Mouse (Mus musculus) spleen, embryonic (tissue): ENCODE measurements at regions not wholly inside any gene's neighbourhood (a gene's known extent, or its start where the extent isn't known, plus 50 kb on each side); places are given as distances from the start of the nearest gene placed in this dataset.

Experiments used
- CTCF ChIA-PET: fragments of 350-600 bp; sonication (Branson Sonifier 250); formaldehyde crosslinking; loops from one replicate; lab custom pipeline; 2022; lab: Charles Lee

DNA sequence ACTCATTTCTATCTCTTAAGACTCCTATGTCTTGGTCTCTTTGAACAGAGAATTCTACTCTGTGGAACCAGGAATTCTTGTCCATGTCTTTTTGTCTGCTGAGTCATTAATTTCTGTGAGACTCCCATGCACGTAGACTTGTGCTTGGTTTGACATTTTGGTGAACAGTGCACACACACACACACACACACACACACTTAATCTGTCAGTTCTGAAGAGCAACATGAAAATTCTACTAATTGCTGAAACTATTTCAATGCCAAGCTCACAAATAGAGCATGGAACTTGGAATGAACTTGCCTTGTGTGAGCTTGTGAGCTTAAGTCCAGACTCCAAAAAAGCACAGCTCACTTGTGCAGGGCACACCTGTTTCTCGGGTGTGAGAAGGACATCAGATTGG lies 301.1 kb downstream of the Ptprc start:
- CTCF ChIA-PET, result no interaction called here

DNA sequence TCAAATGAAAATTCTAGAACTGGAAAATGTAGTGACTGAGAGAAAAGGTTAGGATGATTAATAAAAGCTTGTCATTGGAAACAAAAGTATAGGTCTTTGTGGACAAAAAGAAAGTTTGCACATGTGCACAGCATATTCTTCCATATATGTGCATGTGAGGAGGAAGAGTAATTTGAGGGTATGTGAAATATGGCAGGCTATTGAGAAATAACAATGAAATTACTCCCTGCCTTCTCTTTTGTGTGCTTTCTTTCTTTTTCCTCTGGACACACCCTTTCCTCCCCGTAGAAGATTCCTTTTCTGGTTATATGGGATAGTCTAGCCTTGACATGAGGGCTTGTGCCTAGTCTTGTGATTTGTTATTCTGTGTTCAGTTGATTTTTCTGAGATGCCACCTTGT lies 301.9 kb downstream of the Ptprc start:
- CTCF ChIA-PET, result no interaction called here

DNA sequence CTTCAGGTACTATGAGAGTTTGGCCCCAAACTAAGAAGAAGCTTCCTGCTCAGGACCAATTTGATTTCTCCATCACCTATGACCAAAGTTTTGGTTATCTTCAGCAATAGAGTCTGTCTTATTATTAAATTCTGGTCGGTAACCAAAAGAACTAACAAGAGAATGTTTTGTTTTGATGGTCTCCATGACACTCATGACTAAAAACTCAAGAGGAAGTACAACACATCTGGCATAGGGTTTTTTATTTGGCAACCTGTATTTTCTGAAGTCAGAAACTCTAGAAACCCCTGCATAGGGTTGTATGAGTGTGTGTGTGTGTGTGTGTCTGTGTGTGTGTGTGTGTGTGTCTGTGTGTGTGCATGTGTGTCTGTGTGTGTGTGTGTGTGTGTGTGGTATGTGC lies 310.5 kb downstream of the Ptprc start:
- CTCF ChIA-PET, result no interaction called here

DNA sequence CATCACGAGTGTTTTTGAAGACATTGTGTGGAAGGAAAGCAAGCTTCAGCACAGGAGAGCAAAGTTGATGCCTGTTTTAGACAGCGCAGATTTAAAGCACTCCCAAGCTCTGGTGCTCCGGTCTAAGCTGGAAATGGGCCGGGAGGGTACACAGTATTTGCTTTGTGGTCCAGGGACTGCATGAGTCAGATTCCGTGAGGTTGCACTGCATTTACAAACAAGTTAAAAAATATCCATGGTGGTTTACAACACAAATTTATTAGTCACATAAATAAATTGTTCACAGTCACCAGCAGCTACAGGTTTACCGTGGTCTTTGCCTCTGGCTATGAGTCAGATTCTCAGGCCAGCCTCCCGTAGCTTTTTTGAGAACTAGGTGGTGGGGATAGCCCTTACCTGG lies 312.0 kb downstream of the Ptprc start:
- CTCF ChIA-PET, result no interaction called here

DNA sequence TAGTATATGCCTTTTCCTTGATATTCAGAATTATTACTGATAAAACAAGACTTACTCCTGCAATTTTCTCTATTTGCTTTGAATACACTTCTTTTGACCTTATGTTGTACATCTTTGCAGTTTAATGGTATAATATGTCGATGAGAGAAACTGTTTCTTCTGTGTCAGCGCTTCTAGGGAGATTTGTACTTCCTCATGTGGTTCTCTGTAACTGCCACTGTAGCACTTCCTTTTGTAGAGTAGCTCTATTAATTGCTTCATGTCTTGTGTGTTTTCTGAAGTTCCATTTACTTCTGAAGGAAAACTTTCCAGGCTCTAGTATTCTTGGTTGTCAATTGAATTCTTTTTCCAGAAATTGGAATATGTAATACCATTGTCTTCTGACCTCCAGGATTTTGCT lies 323.2 kb downstream of the Ptprc start:
- CTCF ChIA-PET, result no interaction called here

DNA sequence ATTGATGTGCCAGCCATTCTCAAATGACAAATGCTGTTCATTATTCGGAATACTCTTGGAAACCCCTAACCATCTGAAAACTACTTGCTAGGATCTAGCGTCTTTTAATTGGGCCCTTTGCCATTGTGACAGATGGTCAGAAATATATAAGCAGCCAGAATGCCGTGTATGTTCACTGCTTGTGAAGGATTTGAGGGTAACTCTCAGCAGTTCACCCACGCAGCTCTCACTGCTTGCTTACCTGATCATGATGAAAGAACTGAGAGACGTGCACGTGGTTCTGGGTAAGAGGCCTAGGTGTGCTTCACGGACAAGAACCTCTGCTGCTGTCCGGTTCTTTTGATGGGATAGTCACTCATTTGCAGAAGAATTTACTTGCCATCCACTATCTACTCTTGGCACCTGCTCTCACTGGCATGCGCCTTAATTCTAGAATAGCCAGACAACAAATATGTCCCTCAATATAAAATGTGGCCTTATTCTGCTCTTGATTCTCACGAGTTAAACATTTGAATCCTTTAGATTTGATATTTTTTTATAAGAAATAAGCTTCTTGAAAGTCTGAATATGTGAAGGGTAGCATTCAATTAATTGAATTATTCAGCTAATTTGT lies 328.1 kb downstream of the Ptprc start:
- CTCF ChIA-PET, result interaction anchor here (0.6 kb wide), 1 partner anchor 1363 kb away, joined by 3 read pairs; no protein-coding TSS in a partner anchor

DNA sequence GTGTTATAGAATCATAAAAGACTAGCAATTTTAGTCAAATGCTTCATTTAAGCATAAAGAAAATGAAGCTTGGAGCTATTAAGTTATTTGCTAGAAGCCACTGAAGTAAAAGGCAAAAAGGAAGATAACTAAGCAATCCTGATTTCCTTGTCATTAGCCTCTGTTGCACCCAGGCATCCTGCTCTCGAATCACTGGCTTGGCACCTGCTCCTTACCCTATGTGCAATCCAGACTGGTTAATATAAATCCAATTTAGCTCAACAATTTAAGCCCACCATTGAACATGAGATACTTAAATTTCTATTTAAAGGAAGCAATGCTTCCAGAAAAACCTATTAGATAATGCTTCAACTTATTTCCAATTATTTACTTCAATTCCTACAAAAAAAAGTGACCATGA lies 328.7 kb downstream of the Ptprc start:
- CTCF ChIA-PET, result interaction anchor here (0.6 kb wide), 1 partner anchor 1363 kb away, joined by 3 read pairs; no protein-coding TSS in a partner anchor

DNA sequence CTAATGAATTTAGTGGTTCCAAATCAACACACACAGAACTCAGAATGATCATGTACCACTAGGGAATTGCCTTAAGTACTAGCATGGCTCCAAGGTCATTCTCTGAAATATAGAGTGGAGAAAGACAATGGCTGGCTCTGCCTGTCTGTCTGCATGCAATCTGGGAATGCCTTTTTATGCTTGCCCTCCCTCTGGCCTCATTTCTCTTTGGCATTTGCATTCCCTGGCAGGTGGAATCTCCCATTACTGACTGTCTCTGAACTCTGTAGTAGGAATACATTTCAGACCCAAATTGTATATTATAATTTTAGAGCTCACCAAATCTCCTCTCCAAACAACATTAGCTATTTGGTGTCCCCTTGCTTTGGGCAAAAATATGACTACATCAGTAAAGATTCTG lies 335.0 kb downstream of the Ptprc start:
- CTCF ChIA-PET, result no interaction called here

DNA sequence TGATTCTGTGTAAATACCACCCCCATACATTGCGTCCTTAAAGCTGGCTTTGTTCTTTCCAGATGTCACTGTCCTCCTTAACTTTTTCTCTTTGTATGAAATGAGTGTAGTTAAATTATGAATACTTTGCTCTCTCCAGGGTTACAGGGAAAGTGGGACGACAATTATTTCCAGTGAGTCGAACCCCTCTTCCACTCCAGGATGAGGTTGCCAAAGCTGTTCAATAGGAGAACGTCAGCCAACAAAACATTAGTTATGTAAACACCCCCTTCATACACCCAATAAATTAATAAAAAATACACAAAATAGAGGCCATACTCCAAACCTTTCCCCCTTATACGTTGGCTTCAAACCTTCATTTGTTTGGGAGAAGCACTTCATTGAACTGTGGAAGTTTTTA lies 335.8 kb downstream of the Ptprc start:
- CTCF ChIA-PET, result no interaction called here

DNA sequence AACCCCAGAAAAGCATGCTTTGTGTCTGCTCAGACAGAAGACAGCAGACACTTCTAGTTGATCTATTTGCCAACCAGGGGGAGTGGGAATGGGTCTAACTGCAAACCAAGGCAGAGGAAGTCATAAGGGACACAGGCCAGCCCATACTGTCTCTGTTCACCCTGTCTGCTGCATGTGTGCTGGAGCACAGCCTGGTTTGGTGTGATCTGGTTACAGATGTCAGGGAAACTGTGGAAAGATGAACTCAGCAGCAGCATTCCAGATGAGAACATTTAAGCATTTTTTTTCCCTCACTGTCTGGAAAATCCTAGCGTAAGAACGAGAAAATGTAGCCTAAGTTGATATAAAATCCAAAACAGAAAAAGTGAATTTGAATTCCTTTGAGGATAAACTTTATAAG lies 336.2 kb downstream of the Ptprc start:
- CTCF ChIA-PET, result no interaction called here

DNA sequence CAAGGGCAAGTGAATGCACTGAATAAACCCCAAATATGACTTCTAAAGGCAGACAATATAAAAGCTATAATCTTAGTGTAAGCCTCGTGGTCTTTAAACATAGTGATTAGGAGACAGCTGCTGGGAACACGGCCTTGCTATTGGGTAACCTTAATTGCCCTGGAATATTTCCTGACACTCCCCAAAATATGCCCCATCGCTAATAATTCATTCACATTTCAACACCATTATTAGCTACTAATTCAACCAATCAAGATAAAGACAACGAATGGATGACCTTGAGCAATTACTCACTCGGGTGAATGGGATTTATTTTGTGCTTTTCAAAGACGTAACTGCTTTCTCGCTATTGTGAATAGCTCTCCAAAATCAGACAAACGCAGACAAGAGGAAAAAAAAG lies 337.2 kb downstream of the Ptprc start:
- CTCF ChIA-PET, result no interaction called here

DNA sequence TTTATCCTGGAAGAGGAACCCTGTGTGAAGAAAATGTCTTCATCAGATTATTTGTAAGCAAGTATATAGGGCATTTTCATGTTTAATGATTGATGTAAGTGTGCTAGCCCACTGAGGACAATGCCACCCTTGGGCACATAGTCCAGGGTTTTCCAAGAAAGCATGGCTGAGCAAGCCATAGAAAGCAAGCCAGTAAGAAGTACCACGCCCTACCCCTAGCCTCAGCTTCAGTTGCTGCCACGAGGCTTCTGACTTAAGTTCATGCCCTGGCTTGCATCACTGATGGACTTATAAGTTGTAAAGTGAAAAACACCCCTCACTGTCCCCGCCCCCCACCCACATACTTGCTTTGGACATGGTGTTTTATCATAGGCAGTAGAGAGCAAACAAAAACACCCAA lies 342.0 kb downstream of the Ptprc start:
- CTCF ChIA-PET, result interaction anchor here (0.6 kb wide), 1 partner anchor 78 kb away, joined by 4 read pairs; no protein-coding TSS in a partner anchor

DNA sequence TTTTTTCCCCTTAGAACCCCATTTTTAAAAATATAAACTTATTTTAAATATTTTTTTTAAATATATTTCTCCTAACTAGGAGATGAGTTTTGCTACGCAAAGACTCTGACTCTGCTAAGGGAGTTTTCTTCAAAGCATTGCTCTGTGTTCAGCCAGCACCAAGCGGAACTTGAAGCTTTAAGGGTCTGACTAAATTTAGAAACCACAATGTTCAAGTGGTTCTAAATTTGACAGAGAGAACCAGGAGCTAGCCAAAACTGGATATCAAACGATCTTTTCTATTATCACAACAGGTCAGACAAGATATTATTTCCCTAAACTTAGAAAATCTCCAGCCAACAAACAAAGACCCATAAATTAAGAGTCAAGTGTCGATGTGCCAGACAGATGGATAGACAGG lies 344.2 kb downstream of the Ptprc start:
- CTCF ChIA-PET, result no interaction called here

DNA sequence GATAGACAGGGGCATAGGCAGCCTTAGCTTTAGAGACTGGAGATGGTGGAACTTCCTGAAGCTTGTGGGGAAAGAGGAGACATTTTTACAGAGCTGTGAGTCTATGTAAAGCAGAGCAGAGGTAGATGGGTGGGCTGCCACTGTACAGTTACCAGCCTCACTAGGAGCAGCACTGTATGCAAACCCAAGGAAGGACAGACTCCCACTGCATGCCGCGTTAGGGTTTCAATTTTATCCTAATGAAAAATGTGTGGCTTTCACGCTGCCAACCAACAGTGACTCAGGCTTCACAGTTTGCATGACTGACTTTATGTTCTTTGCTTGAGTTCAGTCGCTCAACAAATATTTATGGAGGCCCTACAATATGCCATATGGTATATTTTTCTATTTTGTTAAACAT lies 348.1 kb downstream of the Ptprc start:
- CTCF ChIA-PET, result no interaction called here

DNA sequence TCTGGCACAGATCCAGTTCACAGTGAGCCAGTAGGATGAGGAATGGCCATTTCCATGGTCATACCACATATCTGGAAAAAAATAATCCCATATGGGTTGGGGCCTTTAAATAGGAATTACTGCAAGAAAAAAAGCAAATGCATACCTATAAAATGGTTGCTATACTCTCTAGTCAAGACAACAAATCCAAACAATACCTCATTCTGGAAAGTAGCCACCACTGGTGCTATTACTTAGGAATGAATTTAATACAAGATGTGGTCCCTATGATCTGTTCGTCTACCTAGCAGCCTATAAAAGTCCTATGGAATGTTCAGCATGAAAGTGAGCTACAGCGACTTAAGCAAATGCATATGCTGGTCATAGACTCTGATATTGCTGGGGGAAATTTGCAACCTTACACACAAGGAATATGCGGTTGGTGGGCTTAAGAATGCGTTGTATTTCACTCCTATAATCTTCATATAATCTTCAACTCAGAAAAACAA lies 360.1 kb downstream of the Ptprc start:
- CTCF ChIA-PET, result no interaction called here

DNA sequence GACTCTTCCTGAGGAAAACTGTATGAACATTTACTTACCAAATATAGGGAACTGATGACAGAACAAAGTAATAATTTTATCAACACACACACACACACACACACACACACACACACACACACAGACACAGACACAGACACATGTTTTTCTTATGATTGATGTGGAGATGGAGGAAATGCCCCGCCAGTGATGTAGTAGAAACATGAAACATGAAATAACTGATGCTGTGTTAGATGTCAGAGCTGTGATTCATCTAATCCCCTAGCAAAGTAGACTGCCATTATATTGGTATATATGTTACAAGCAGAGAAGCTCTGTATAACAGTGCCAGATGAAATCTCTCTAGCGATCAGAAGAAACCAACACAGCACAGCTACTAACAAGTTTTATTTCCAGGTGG lies 361.0 kb downstream of the Ptprc start:
- CTCF ChIA-PET, result interaction anchor here (0.5 kb wide), 1 partner anchor 24 kb away, joined by 4 read pairs; no protein-coding TSS in a partner anchor

DNA sequence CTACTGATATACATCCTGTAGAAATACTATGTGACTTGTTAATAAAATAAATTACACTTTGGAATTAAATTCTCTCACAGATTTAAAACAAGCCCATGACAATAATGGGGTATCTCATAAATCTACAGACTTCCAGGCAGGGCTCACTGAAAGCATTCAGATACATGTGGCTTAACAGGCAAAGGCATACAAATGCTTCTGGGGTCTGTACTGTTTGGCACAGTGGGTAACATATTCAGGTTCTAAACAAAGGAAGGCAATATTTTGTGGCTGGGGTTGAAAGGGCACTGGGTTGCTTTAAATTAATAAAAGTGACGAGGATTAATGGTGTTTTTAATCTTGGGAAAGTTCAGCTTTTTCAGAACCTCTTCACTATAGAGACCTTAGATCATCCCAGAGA lies 361.8 kb downstream of the Ptprc start:
- CTCF ChIA-PET, result no interaction called here

DNA sequence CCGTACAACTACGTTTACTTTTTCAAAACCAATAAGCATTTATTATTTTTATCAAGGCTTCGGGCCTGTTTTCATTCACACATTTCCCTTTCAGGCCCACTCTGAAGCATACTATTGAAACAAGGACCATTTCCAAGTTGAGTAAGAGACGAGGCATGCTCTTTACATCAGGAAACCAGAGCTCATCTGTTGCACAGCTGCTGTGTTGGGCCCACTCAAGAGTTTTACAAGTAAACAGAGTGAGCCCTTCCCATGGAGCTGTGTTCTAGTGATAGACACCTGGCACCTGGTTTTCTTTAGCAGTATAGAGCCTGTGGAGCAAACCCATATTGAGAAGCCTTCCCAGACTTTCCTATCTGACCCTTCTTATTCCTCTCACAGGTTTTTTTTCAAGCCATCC lies 363.5 kb downstream of the Ptprc start:
- CTCF ChIA-PET, result no interaction called here

DNA sequence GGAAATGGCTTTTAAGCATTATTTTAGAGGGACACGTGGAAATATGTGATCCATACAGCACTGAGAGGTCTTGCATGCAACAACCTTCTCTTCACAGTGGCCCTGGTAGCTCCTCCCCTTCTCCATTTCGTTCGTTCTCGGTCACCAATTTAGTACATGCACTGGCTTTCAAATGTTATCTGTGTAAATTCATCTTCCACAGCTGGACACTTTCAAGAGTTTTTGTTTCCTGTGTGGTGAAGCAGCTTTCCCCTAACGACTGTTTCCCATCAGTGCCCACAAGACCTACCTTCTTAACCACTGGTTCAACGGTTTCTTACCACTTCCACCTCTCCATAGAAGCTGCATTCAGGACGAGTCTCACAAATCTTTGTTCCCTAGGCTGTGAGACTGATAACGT lies 368.8 kb downstream of the Ptprc start:
- CTCF ChIA-PET, result no interaction called here

DNA sequence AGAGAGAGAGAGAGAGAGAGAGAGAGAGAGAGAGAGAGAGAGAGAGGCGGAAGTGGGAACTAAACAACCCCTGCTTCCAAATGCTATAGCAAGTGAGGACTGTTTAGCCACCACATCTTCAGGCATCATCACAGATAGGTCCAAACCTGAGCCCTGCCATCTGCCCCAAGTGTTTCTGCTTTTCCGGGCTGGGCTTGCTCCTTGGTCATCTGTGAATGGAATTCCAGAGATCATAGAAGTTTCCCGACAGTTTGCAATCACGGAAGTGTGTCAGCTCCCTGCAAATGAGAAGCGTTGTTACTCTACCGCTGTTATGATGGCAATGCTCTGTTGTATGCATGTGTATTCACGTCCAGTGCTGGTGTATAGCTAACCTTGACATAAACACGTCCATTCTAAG lies 369.3 kb downstream of the Ptprc start:
- CTCF ChIA-PET, result no interaction called here

DNA sequence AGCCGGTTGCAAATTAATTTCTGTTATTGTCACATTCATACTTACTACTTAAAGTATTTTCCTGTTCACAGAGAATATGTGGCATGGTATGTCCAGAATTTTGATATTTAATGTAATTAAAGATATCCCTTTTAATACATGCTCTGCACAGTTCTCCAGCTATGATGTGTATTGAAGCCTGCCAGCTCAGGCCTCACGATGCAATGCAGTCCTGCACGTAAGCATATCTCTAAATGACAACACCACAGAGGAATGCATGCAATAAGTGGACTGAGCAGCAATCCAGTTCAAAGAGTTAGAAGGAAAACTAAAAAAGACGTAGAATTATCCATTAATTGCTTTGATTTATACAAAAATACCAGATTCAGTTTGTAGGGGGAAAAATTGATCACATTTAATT lies 373.4 kb downstream of the Ptprc start:
- CTCF ChIA-PET, result no interaction called here

DNA sequence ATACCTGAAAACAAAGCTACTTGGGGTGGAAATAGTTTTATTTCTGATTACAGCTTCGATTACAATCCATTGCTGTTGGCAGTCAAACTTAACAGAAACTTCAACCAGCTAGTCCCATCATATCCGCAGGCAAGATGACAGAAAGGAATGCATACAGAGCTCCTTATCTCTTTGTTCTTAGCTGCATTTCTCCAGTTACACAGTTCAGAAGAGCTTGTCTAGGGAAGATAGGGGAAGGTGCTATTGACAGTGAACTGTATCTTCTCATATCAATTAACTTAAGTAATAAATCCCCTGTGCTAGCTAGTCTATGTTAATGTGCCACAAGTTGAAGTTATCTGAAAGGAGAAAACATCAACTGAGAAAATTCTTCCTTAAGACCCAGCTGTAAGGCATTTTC lies 374.8 kb downstream of the Ptprc start:
- CTCF ChIA-PET, result no interaction called here

DNA sequence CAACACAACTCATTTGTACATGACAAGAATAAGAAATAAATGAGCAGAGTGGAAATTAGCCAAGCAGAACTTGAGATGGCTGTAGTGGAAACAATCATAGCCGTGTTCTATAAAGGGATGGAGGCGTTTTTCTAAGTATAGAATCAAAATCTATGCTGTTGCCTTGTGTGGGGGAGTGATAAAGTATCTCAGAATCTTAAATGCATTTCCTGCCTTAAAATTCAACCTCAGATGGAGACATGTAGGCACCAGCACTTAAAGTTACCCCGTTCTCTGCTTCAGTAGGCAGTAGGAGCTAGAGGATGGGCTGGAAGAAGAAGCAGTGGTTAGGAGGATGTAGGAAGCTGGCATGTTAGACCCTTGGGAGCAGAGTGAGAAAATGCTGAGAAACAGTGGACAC lies 386.7 kb downstream of the Ptprc start:
- CTCF ChIA-PET, result interaction anchor here (0.6 kb wide), 1 partner anchor 53 kb away, joined by 5 read pairs; no protein-coding TSS in a partner anchor

DNA sequence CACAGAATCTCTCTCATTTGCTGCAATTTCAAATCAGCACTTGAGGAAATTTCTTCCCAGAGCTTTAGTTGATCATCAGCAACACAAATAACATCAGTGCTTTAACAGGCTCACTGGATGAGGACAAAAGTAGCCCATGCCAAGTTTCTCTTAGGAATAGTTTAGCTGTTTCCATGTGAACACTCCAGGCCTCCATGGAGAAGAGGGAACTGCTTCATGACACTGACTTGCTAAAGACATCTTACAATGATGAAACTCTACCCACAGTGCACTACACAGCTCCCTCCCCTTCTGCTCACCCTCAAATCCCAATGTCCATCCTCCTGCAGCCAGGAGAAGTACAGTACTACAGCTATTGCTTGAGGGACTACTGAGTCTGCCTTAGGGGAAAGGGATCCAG lies 388.9 kb downstream of the Ptprc start:
- CTCF ChIA-PET, result no interaction called here
